Mouse (Mus musculus): ENCODE measurements at regions not wholly inside any gene's neighbourhood (a gene's known extent, or its start where the extent isn't known, plus 50 kb on each side); places are given as distances from the start of the nearest gene placed in this dataset.
A peak's percentile ranks its signal among the peaks of the same experiment; 100 is the strongest.

- DNase-seq (ENCODE audit: extremely low read depth, low read depth, low spot score), result no peak
- H3K9ac ChIP-seq (ENCODE audit: low read depth, low read length), result no peak overlapping the region
- H3K4me1 ChIP-seq (ENCODE audit: control insufficient read depth, insufficient read depth, low read length), result no peaks in the 10 kb centered on the region
- 58% methylated on average over 1 of the region's 1 CpGs for WGBS
- H3K27me3 ChIP-seq (ENCODE audit: control insufficient read depth, insufficient read depth, low read length), result no peaks in the 10 kb centered on the region
- TF ChIP-seq POLR2A (IDR thresholded peaks at IDR 0.05; ENCODE audit: extremely low read depth, insufficient read depth, low read length) (no peak), CTCF (IDR thresholded peaks at IDR 0.05; ENCODE audit: low read depth, low read length) (no peak)
- H3K27ac ChIP-seq (replicated peaks; ENCODE audit: insufficient read depth, low read depth, low read length), result no peak overlapping the region
- H3K36me3 ChIP-seq (ENCODE audit: control insufficient read depth, insufficient read depth, low read length), result no peaks in the 10 kb centered on the region
- H3K4me3 ChIP-seq (ENCODE audit: insufficient read depth, low read depth, low read length), result no peak overlapping the region
- H3K79me2 ChIP-seq (ENCODE audit: control insufficient read depth, insufficient read depth, low read length), result no peaks in the 10 kb centered on the region
These were observed 481.0 kb downstream of the Rfpl4b start for GRCm38 (mm10) chr10:38340406-38341175.

DNA sequence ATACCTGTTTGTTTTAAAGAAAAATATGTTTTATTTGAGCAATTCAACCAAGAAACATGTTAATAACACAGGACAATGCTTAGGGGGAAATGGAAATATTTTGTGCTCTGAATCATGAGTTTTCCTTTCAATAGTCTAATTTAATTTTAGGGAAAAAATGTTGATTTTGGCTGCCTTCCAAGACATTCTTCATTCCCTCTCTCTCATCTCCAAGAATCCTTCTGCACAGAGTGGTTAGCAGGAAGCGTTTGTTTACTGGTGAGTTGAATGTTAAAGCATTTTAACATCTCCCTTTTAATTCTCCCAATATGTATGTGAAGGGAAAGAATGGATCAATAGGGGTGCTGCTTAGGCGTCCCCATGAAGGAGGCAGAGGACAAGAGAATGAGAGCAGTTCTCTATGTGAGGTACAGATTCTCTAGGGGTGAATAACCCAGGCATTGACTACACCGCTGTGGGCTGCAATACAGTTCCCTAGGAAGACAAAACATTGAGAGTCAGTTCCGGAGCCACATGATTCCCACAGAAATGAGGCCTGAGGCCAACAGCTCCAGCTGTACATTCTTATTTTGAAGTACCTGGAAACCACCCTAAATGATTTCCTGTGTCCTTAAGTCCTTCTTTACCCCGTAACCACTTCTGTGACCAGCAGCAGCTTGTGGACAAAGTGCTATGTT lies 512.7 kb downstream of the Rfpl4b start:
- Histone ChIP-seq H3K79me2 (ENCODE audit: control insufficient read depth, insufficient read depth, low read length) (no peaks in the 10 kb centered on the region), H3K36me3 (ENCODE audit: control insufficient read depth, insufficient read depth, low read length) (no peaks in the 10 kb centered on the region), H3K4me1 (ENCODE audit: control insufficient read depth, insufficient read depth, low read length) (no peaks in the 10 kb centered on the region), H3K9ac (ENCODE audit: low read depth, low read length) (no peak overlapping the region), H3K4me3 (ENCODE audit: insufficient read depth, low read depth, low read length) (no peak overlapping the region), H3K27ac (replicated peaks; ENCODE audit: insufficient read depth, low read depth, low read length) (no peak overlapping the region), H3K27me3 (ENCODE audit: control insufficient read depth, insufficient read depth, low read length) (no peaks in the 10 kb centered on the region)
- 73% methylated on average over 5 of the region's 5 CpGs for WGBS
- DNase-seq (ENCODE audit: extremely low read depth, low read depth, low spot score), result peak; percentile 22
- TF ChIP-seq CTCF (IDR thresholded peaks at IDR 0.05; ENCODE audit: low read depth, low read length) (no peak), POLR2A (IDR thresholded peaks at IDR 0.05; ENCODE audit: extremely low read depth, insufficient read depth, low read length) (no peak)

GRCm38 (mm10) chr10:38295724-38296123 lies 525.9 kb downstream of the Rfpl4b start:
- peak; percentile 75 for DNase-seq (ENCODE audit: extremely low read depth, low read depth, low spot score)
- Histone ChIP-seq H3K4me1 (ENCODE audit: control insufficient read depth, insufficient read depth, low read length) (peaks cover 2% of the 10 kb centered on the region; the same call in 1 of the 2 replicates), H3K27ac (replicated peaks; ENCODE audit: insufficient read depth, low read depth, low read length) (no peak overlapping the region), H3K36me3 (ENCODE audit: control insufficient read depth, insufficient read depth, low read length) (no peaks in the 10 kb centered on the region), H3K4me3 (ENCODE audit: insufficient read depth, low read depth, low read length) (no peak overlapping the region), H3K79me2 (ENCODE audit: control insufficient read depth, insufficient read depth, low read length) (no peaks in the 10 kb centered on the region), H3K9ac (ENCODE audit: low read depth, low read length) (no peak overlapping the region), H3K27me3 (ENCODE audit: control insufficient read depth, insufficient read depth, low read length) (no peaks in the 10 kb centered on the region)
- WGBS, result 14% methylated on average over 2 of the region's 2 CpGs
- TF ChIP-seq POLR2A (IDR thresholded peaks at IDR 0.05; ENCODE audit: extremely low read depth, insufficient read depth, low read length) (no peak), CTCF (IDR thresholded peaks at IDR 0.05; ENCODE audit: low read depth, low read length) (no peak)

GRCm38 (mm10) chr10:38288689-38289283 lies 532.8 kb downstream of the Rfpl4b start:
- Histone ChIP-seq H3K4me1 (ENCODE audit: control insufficient read depth, insufficient read depth, low read length) (no peaks in the 10 kb centered on the region), H3K9ac (ENCODE audit: low read depth, low read length) (no peak overlapping the region)
- 76% methylated on average over 6 of the region's 6 CpGs for WGBS

DNA sequence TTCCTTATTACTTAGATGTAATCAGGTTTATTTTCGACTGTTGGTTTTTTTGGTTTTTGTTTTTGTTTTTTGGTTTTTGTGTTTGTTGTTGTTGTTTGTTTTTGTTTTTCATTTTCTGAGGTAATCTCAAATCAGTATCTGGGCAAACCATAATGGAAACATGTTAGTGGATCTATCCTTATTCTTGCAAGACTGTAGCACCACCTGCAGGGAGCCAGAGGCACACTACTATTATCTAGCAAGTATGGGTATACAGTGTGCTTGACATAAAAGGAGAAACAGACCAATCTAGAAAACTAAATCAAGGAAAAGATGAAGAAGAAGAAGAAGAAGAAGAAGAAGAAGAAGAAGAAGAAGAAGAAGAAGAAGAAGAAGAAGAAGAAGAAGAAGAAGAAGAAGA lies 552.4 kb downstream of the Rfpl4b start:
- Histone ChIP-seq H3K79me2 (ENCODE audit: control insufficient read depth, insufficient read depth, low read length) (no peaks in the 10 kb centered on the region), H3K4me1 (ENCODE audit: control insufficient read depth, insufficient read depth, low read length) (no peaks in the 10 kb centered on the region), H3K36me3 (ENCODE audit: control insufficient read depth, insufficient read depth, low read length) (no peaks in the 10 kb centered on the region), H3K9ac (ENCODE audit: low read depth, low read length) (no peak overlapping the region), H3K4me3 (ENCODE audit: insufficient read depth, low read depth, low read length) (no peak overlapping the region), H3K27me3 (ENCODE audit: control insufficient read depth, insufficient read depth, low read length) (no peaks in the 10 kb centered on the region), H3K27ac (replicated peaks; ENCODE audit: insufficient read depth, low read depth, low read length) (no peak overlapping the region)
- 93% methylated on average over 1 of the region's 1 CpGs for WGBS
- peak; percentile 8 for DNase-seq (ENCODE audit: extremely low read depth, low read depth, low spot score)
- TF ChIP-seq CTCF (IDR thresholded peaks at IDR 0.05; ENCODE audit: low read depth, low read length) (peak; percentile 29; the same call in 1 of the 2 replicates), POLR2A (IDR thresholded peaks at IDR 0.05; ENCODE audit: extremely low read depth, insufficient read depth, low read length) (no peak)

More at GRCm38 (mm10) chr10:38288689-38289283, 532.8 kb downstream of the Rfpl4b start:
- Histone ChIP-seq H3K27me3 (ENCODE audit: control insufficient read depth, insufficient read depth, low read length) (no peaks in the 10 kb centered on the region), H3K36me3 (ENCODE audit: control insufficient read depth, insufficient read depth, low read length) (no peaks in the 10 kb centered on the region), H3K79me2 (ENCODE audit: control insufficient read depth, insufficient read depth, low read length) (no peaks in the 10 kb centered on the region), H3K27ac (replicated peaks; ENCODE audit: insufficient read depth, low read depth, low read length) (no peak overlapping the region), H3K4me3 (ENCODE audit: insufficient read depth, low read depth, low read length) (no peak overlapping the region)
- no peak for TF ChIP-seq CTCF (IDR thresholded peaks at IDR 0.05; ENCODE audit: low read depth, low read length)
- no peak for DNase-seq (ENCODE audit: extremely low read depth, low read depth, low spot score)
